Mouse (Mus musculus): Measurements from ENCODE around the gene Nrxn1.

- TF ChIP-seq CTCF (IDR thresholded peaks at IDR 0.05 in 2 of 3, conservative IDR thresholded peaks at IDR 0.05 in 1 of 3; ENCODE audit: control insufficient read depth in 1 of 3, insufficient read depth in 1 of 3, low read depth in 2 of 3, low read length in 3 of 3, poor library complexity in 1 of 3, severe bottlenecking in 1 of 3) (no peak), E2F4 (IDR thresholded peaks at IDR 0.05; ENCODE audit: borderline replicate concordance, low read depth, low read length) (no peak), RCOR1 (IDR thresholded peaks at IDR 0.05; ENCODE audit: low read depth, low read length) (no peak), USF2 (IDR thresholded peaks at IDR 0.05; ENCODE audit: borderline replicate concordance in 1 of 2, insufficient read depth in 1 of 2, low read depth in 1 of 2, low read length in 2 of 2) (no peak), TCF12 (IDR thresholded peaks at IDR 0.05; ENCODE audit: low read depth, low read length) (no peak), GATA1 (IDR thresholded peaks at IDR 0.05; ENCODE audit: low read depth, low read length) (no peak), POLR2A (IDR thresholded peaks at IDR 0.05; ENCODE audit: control insufficient read depth in 1 of 2, insufficient read depth in 1 of 2, low read depth in 1 of 2, low read length in 2 of 2, poor library complexity in 1 of 2) (no peak)
These were observed 304.8 kb downstream of the Nrxn1 start for GRCm38 (mm10) chr17:90788040-90788439.

Measured in MEL (cell line).